Mouse (Mus musculus) left cerebral cortex, postnatal 25 days (tissue): Measurements from ENCODE around the gene Plpp4. TPM values are rescaled to one million over a fixed set of nuclear protein-coding genes. Genes with fewer than 3 reads are reported as not detected.
A peak's percentile ranks its signal among the peaks of the same experiment; 100 is the strongest.

Experiments
- DNase-seq, 2 experiments: peaks; one replicate each; pipeline ENCODE4 v3.0.0; 2022; ENCODE audit warnings: low spot score in 2 of 2, mixed read lengths in 1 of 2
- intact Hi-C: fragments of 180-260 bp; cut with DNase I; formaldehyde crosslinking; loops from one replicate; pipeline ENCODE4 v1.15.1; 2025
- total RNA-seq, 2 experiments: library from RNA; stranded (reverse); gene quantifications; 2 replicates each; pipeline ENCODE4 v1.2.3; 2021

Plpp4 gene
- total RNA-seq, 2 experiments from 2014 or later, result 11.4 to 12.4 TPM

- intact Hi-C loops, result no loop called here
- DNase-seq, result no peak
These were observed 28.5 kb downstream of the Plpp4 start for GRCm38 (mm10) chr7:129285186-129285868.

- DNase-seq, result no peak
- intact Hi-C loops, result no loop called here
These were observed 36.4 kb downstream of the Plpp4 start for GRCm38 (mm10) chr7:129293211-129293610.

- DNase-seq, result peak in 1 of 2 experiments; percentile 14
- intact Hi-C loops, result no loop called here
These were observed 44.8 kb downstream of the Plpp4 start for GRCm38 (mm10) chr7:129301622-129302021.

GRCm38 (mm10) chr7:129303356-129303755, 46.5 kb downstream of the Plpp4 start:
- DNase-seq, result no peak
- intact Hi-C loops, result no loop called here

GRCm38 (mm10) chr7:129307042-129307825, 50.4 kb downstream of the Plpp4 start:
- intact Hi-C loops, result no loop called here
- DNase-seq, result no peak

- no peak for DNase-seq
- intact Hi-C loops, result no loop called here
These were observed 51.8 kb downstream of the Plpp4 start for GRCm38 (mm10) chr7:129308661-129309060.

- intact Hi-C loops, result no loop called here
- DNase-seq, result no peak
These were observed 55.7 kb downstream of the Plpp4 start for GRCm38 (mm10) chr7:129312521-129312920.

GRCm38 (mm10) chr7:129313969-129314368, 57.1 kb downstream of the Plpp4 start:
- DNase-seq, result no peak
- intact Hi-C loops, result no loop called here

GRCm38 (mm10) chr7:129340096-129340495, 83.3 kb downstream of the Plpp4 start:
- no peak for DNase-seq
- intact Hi-C loops, result no loop called here

- peak in 1 of 2 experiments; percentile 35 for DNase-seq
- intact Hi-C loops, result no loop called here
These were observed 98.7 kb downstream of the Plpp4 start for GRCm38 (mm10) chr7:129355561-129355960.

- intact Hi-C loops, result no loop called here
- no peak for DNase-seq
These were observed 118.5 kb downstream of the Plpp4 start for GRCm38 (mm10) chr7:129375306-129375705.

- intact Hi-C loops, result no loop called here
These were observed 128.3 kb downstream of the Plpp4 start for GRCm38 (mm10) chr7:129385149-129385548.

GRCm38 (mm10) chr7:129392835-129393489, 136.1 kb downstream of the Plpp4 start:
- intact Hi-C loops, result no loop called here
- no peak for DNase-seq

More at GRCm38 (mm10) chr7:129385149-129385548, 128.3 kb downstream of the Plpp4 start:
- no peak for DNase-seq

GRCm38 (mm10) chr7:129396561-129396960, 139.7 kb downstream of the Plpp4 start:
- no peak for DNase-seq
- intact Hi-C loops, result no loop called here

- peak in 1 of 2 experiments; percentile 47 for DNase-seq
- intact Hi-C loops, result no loop called here
These were observed 142.2 kb downstream of the Plpp4 start for GRCm38 (mm10) chr7:129399071-129399470.

GRCm38 (mm10) chr7:129402695-129403364, 146.0 kb downstream of the Plpp4 start:
- intact Hi-C loops, result no loop called here
- DNase-seq, result peak; percentile 49 to 66

GRCm38 (mm10) chr7:129406069-129406468, 149.2 kb downstream of the Plpp4 start:
- DNase-seq, result no peak
- intact Hi-C loops, result no loop called here

- intact Hi-C loops, result no loop called here
- no peak for DNase-seq
These were observed 155.9 kb downstream of the Plpp4 start for GRCm38 (mm10) chr7:129412695-129413094.

GRCm38 (mm10) chr7:129415179-129415578, 158.3 kb downstream of the Plpp4 start:
- intact Hi-C loops, result no loop called here
- DNase-seq, result no peak

- intact Hi-C loops, result no loop called here
- no peak for DNase-seq
These were observed 164.3 kb downstream of the Plpp4 start for GRCm38 (mm10) chr7:129421181-129421580.
